Mouse (Mus musculus): Measurements from ENCODE around the gene Drd1.

Drd1 gene

GRCm38 (mm10) chr13:54055448-54055861 is at the start of gene Drd1:
Gene Drd1, minus strand, starts transcription at chr13:54055705.
- DNase-seq (ENCODE audit: low spot score in 2 of 2): peak; percentile 83 to 88

DNA sequence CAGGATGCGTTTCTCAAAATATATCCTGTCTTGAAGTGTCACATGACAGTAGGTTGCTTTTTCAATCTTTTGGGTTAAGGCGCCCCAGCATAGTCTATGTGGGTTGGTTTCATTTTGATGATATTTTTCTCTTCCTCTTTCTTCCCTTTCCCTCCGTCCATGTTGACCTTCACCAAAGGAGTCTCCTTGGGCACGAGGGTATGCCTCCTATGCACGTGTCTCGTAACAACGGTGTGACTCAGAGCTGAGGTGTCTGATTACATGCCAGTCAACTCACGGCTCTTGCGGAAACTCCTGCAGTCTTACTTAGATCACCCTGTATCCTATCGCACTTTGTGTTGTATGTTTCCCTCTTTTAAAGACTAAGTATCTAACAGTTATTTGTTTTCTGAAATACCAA is 48.4 kb upstream of the Drd1 start:
- no peak for DNase-seq (ENCODE audit: low spot score in 2 of 2)

- DNase-seq (ENCODE audit: low spot score in 2 of 2): no peak
Observed at GRCm38 (mm10) chr13:54103271-54103670, 47.8 kb upstream of the Drd1 start.

DNA sequence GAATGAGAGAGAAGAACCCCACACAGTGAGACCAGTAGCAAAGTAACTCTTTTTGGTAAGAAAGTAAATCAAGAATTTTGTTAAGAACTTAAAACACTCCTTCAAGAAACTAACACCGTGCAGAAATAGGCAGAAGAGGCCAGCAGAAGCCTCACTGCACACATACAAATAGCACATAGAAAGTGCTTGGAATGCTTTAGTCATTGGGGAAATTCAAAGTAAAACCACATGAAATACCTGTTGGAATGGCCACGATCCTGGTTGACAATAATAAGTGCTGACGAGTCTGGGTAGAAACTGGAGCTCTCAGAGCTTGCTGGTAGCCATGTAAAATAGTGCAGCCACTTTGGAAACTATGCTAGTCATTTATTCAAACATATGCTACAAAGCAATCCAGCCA is 46.6 kb upstream of the Drd1 start:
- no peak for DNase-seq (ENCODE audit: low spot score in 2 of 2)

DNA sequence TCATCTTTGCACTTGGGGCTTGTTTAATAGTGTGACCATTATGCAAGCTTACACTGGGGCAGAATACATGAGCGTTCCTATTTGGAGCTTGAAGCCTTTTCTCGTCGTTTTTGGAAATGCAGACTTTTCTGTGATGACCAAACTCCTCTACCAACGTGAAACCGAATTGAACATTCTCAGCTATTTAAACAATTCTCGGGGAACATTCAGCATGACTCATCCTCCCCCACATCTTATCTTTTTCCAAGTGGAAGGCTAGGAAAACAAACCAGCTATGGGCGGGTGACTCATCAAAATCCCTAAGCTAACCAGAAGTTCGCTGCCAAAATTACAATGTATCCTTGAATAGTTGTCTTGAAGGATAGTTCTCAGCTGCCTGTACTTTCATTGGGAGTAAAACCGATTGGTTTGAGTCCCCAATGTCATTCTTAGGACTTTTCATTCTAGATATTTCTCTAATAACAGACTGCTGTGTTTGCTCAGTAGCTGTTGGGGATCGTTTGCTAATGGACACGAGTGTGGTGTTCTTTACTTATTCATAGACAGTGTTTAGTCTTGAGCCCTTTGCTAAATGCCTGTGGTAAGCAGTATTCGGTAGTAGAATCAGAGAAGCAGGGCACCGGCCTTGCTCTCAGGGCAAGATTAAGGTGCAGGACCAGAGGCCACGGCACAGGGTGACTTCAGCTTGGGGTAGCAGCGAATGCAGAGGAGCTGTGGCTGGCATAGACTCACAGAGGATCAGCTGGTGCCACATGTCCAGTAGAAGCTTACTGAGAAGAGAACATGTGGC is 45.7 kb upstream of the Drd1 start:
- DNase-seq (ENCODE audit: low spot score in 2 of 2): peak in 1 of 2 experiments; percentile 55

DNA sequence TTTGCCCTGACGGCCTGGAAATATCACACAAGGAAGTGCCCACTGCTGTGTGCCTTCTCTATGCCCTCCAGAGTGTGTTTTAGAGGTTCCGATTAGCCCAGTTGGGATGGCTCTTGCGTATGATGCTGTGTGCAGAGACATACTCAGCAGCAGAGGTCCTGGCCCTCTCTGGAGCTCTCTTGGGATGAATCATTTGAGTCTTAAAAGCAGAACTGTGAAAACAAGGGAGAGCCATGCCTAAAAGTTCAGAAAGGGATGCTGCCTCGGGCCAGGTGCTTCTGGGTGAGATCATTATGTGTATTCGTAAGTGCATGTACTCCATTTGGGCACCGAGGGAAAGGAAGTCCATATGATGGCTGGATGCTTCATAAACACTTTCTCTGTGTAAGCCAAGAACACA is 42.3 kb upstream of the Drd1 start:
- DNase-seq (ENCODE audit: low spot score in 2 of 2): no peak

DNA sequence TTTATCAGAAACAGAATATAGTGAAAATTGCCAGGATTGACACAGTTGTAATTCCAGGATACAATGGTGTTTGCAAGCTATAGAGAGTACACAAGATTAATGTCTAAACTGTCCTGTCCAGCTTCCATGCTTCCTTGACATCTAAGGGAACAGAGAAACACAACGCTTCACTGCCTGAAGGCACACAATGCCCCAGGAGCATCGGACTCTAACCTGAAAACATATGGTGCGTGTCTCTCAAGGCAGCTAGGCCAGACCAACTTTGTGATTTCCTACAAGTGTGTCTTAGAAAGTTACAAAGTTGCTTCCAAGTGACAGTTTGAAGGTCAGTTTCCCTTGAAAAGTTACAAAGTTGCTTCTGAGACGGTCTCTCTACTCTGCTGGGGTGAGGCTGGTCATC is 41.7 kb upstream of the Drd1 start:
- DNase-seq (ENCODE audit: low spot score in 2 of 2): no peak

GRCm38 (mm10) chr13:54095721-54096120 is 40.2 kb upstream of the Drd1 start:
- DNase-seq (ENCODE audit: low spot score in 2 of 2): no peak

GRCm38 (mm10) chr13:54094963-54095362 is 39.5 kb upstream of the Drd1 start:
- no peak for DNase-seq (ENCODE audit: low spot score in 2 of 2)

- no peak for DNase-seq (ENCODE audit: low spot score in 2 of 2)
Observed at GRCm38 (mm10) chr13:54094349-54094748, 38.8 kb upstream of the Drd1 start.

DNA sequence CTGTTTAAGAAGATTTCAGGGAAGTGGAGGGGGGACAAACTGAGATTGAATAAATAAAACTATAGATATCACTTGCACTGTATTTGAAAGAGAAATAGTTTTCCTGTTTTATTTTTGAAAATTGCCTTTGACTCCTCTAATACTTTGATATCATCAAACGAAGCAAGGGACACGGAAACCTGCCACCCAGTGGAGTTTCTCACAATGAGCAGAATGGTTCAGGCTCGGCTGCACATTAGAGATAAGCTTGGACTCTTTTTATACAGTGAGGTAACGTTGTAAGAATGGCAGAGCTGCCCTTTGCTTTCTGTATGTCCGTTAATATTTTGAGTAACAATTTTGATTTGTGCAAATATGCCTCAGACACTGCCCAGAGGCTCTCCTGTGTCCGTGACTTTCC is 36.2 kb upstream of the Drd1 start:
- DNase-seq (ENCODE audit: low spot score in 2 of 2): no peak

GRCm38 (mm10) chr13:54085266-54085665 is 29.8 kb upstream of the Drd1 start:
- no peak for DNase-seq (ENCODE audit: low spot score in 2 of 2)

DNA sequence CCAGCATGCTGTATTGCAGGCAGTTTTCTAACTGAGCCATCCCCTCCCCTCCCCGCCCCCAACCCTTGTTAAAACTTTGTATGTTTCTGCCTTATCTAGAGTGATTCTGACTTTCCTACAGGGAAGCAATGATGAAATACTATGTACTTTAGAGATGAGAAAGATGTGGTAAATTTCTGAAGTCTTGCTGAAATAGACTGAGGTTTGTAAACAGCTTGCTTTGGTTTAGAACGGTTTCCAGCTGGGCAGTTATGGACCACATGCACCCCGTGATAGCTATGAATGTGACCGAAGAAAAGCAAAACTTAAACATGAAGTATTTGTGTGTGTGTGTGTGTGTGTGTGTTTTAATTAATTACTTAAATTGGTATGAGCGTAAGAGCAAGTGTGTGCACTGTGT is 29.3 kb upstream of the Drd1 start:
- no peak for DNase-seq (ENCODE audit: low spot score in 2 of 2)

DNA sequence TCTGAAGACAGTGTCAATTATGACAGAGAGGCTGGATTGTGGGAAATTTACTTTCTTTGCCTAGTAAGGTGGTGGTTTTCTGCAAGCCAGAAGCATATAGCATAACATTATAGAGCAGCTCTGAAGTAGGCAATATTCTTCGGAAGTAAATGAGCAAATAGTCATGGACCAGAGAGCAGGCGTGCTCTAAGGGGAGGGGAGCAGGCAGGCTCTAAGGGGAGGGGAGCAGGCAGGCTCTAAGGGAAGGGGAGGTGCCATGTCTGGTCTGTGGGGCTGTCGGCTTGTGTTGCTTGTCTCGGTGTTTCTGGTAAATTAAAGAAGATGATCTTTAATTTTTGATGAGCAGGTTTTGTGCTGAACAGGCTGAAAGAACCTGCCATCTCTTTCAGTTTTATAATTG is 28.7 kb upstream of the Drd1 start:
- DNase-seq (ENCODE audit: low spot score in 2 of 2): no peak

DNA sequence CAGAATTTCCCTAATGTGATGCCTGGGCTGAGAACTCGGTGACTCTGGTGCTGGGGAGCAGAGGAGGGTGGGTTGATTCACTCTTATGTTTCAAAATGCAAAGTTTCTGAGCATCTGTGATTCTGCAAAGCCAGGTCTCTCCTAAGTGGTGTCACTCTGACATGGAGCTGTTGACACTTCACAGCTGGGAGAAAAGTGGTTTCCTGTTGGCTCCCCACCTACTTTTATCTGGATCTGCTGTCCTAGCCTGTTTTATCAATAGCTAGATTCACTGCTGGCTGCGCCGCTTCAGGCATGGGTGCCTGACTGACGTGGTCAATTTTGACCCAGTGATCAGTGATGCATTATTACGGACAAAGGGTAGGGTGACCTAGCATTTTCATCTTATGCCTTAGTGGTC is 27.4 kb upstream of the Drd1 start:
- no peak for DNase-seq (ENCODE audit: low spot score in 2 of 2)

DNA sequence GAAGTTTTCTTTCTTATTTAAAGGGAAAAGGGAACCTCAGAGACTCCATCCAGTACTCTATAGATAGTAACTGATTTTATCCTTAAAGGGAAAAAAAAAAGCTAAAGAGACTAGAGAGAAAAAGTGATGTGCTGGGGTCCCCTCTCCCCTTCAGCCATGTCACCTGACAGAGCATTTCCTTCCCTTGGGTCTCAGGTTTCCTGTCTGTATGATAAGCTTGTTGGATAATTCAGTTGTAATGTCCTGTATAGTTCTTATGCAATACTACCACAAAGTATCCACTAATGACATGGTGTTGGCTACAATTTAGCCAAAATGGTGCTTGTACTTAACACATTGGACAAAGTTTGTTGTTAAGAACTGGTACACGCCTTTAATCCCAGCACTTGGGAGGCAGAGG is 25.3 kb upstream of the Drd1 start:
- no peak for DNase-seq (ENCODE audit: low spot score in 2 of 2)

- peak in 1 of 2 experiments; percentile 39 for DNase-seq (ENCODE audit: low spot score in 2 of 2)
Observed at GRCm38 (mm10) chr13:54079782-54080759, 24.6 kb upstream of the Drd1 start.

- no peak for DNase-seq (ENCODE audit: low spot score in 2 of 2)
Observed at GRCm38 (mm10) chr13:54077470-54078174, 22.1 kb upstream of the Drd1 start.

DNA sequence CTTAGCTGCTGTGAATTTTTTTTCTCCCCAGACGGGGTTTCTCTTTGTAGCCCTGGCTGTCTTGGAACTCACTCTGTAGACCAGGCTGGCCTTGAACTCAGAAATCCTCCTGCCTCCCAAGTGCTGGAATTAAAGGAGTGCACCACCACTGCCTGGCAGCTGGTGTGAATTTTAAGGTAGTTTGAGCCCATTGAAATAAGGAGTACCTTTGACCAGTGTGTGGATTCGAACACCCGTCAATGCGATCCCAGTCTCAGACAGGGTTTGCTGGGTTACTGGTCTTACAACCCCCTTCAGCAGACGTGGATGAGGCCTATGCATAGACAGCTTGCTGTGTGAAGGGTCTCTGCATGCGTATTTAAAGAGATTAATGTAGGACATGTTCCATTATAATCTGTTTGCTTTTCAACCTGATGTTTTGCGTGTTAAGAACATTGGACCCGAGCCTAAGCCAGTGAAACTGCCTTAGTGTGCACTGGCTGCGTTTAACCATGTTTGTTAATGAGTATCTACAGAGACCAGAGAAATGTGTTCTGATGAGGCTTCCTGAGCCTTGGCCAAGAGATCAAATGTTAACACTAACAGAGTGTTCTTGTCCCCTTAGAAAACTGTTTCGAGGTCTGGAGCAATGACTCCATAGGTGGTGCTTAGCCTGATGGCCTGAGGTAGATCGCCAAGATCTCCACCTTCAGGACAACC is 21.4 kb upstream of the Drd1 start:
- no peak for DNase-seq (ENCODE audit: low spot score in 2 of 2)

- DNase-seq (ENCODE audit: low spot score in 2 of 2): no peak
Observed at GRCm38 (mm10) chr13:54076051-54076450, 20.5 kb upstream of the Drd1 start.

GRCm38 (mm10) chr13:54075416-54075815 is 19.9 kb upstream of the Drd1 start:
- DNase-seq (ENCODE audit: low spot score in 2 of 2): no peak

- no peak for DNase-seq (ENCODE audit: low spot score in 2 of 2)
Observed at GRCm38 (mm10) chr13:54073491-54073890, 18.0 kb upstream of the Drd1 start.
